Mouse (Mus musculus) natural killer cell, adult 2 months (primary cell): ENCODE results near the gene Slc7a5.

Source experiments
- DNase-seq, 2 experiments: peaks; one replicate each; pipeline ENCODE4 v3.0.0; 2022; ENCODE audit warnings: low spot score in 2 of 2

Slc7a5 gene

DNA sequence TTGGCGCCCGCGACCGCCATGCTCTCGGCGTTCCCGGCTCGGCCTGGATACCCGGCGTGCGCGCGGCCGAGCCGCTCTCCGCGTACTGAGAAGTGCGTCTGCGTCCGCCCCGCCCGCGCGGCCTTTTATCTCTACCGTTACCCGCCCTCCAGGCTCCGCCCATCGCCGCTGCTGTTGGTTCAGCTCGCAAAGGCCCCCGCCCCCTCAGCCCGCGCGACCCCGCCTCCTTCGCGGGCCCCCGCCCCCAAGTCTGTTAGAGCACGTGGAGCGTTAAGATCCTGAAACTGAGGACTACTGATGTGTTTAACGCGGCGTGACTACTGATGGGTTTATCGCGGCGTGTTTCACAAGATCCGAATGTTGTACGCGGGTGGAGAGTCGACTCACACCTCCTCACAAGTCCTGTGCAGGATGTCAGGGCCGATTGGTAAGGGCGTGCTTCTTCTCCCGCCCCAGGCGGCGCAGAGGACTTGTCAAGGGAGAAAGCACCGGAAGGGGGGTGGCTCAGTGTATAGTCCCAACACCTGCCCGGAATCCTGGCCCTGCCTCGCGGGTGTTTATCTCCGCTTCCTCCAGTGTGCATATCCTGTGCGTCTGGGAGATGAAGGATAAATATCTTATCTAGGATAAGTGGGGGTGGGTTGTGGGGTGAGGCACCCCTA is at the start of gene Slc7a5:
TSS of gene Slc7a5 (minus strand) at position 108 of the 662 bp plus-strand sequence.
- DNase-seq: peak; percentile 92 to 96

DNA sequence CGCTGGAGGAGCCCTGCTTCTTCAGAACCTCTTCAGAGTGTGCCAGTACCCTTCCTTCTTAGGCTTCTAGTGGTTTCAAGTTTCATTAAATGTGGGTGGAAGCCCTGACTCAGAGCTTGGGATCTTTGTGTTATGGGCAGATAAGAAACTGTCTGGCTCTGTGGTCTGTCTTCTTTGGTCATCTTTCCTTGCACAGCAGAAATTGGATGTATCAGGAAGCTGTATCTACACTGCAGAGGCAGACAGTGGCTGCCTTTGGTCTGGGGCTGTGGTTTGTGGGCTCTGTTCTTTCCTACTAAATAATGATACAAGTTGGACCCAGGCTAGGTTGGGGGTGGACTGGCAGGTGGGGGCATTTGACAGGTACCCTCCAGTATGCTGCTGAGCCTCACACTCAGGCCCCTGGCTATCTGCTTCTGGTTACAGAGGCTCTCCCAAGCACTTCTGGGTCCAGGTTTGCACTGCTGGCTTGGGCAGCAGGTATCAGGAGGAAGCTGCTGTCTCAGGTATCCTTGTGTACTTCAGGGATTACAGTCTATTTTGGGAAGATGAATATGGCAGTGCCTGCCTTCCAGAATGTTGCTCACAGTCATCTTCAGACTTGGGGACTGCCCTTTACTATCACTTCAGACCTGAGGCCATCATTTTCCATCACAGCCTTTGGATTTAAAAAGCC is 48.5 kb upstream of the Slc7a5 start:
- no peak for DNase-seq

- DNase-seq: no peak
These were observed 47.6 kb upstream of the Slc7a5 start for GRCm38 (mm10) chr8:121954981-121955555.

- no peak for DNase-seq
These were observed 46.5 kb upstream of the Slc7a5 start for GRCm38 (mm10) chr8:121953821-121954545.

GRCm38 (mm10) chr8:121952800-121953199 is 45.3 kb upstream of the Slc7a5 start:
- DNase-seq: no peak

GRCm38 (mm10) chr8:121952122-121952521 is 44.6 kb upstream of the Slc7a5 start:
- DNase-seq: no peak

DNA sequence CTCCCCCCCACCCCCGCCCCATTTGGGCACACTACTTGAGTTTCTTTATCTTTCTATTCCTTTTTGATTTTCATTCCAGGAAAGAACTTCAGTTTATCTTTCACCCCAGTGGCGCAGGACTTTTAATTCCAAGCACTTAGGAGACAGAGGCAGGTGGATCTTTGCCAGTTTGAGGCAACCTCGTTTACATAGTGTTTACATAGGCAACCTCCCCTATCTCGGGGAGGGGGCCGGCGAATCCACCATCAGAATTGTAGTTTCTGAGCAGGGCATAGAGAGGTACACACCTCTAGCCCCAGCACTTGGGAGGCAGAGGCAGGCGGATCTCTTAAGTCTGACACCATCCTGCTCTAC is 44.1 kb upstream of the Slc7a5 start:
- DNase-seq: no peak

- DNase-seq: peak; percentile 37 to 48
These were observed 43.5 kb upstream of the Slc7a5 start for GRCm38 (mm10) chr8:121950749-121951655.

GRCm38 (mm10) chr8:121949941-121950748 is 42.7 kb upstream of the Slc7a5 start:
- peak; percentile 99 for DNase-seq

GRCm38 (mm10) chr8:121949222-121949800 is 41.8 kb upstream of the Slc7a5 start, which contains the start of gene Banp:
Gene Banp, plus strand, starts transcription at chr8:121949750.
- no peak for DNase-seq

GRCm38 (mm10) chr8:121948321-121949145 is 41.0 kb upstream of the Slc7a5 start:
- no peak for DNase-seq

DNA sequence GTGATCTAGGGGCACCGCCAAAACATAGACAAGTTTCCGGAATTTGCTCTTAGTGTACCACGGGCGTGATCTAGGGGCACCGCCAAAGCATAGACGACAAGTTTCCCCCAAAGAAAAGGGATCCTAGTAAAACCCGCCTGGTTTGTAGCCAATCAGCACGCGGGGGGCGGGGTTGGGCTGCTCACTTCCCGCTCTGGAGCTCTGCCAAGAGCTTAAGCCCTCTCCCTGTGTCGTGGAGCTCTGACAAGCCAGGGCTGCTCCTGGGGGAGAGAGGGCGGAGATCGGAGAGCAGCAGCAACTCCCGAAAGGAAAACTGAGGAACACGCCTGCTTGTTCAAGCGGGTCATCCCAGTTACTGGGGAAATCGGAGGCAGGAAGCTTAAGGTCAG is 40.3 kb upstream of the Slc7a5 start:
- peak; percentile 38 to 63 for DNase-seq

DNA sequence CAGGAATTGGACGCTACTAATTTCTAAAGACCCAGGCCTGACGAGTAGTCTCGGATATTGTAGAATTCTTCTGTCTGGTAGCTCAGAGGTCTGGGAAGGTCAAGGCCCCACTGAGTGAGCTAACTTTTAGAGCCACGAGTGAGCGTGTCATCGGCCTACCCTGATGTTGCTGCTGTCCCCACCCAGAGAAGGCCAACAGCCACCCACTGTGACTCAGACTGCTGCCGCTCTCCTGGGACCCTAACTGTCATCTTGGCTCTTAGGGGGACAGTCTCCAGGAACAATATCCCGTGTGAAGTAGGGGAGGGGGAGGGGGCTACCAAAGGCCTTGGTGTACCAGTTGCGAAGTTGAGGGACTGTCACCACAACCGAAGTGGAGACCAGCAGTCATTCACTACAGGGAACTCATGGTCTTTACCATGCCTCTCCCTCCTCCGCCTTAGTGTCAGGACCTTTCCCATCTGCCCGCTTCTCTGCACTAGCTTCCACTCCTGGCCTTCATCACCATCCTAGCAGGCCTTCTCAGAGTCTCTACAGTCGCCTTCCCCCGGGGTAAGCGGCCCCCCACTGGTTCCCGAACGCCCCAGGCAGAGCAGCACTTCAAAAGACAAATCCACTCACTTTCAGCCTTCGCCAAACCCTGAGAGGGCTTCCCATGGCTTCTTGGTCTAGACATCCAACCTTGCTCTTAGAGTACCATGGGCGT is 39.7 kb upstream of the Slc7a5 start:
- DNase-seq: no peak

DNA sequence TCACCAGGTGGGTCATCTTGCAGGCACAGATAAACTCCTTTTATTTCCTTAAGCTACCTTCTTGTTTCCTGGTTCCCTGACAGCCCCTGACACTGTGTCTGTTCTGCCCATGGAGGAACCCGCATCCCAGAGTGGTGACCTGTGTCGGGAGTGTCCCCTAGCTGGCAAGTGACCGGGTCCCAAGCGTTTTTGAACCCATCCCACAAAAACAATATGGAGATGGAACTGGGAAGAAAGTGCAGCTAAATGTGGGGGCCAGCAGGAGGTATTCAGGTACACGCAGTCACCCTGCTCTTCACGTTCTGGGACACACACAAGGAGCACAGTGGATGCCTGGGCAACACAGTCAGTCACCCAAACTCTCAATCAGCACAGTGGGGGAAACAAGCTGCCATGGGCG is 38.9 kb upstream of the Slc7a5 start:
- DNase-seq: no peak

- no peak for DNase-seq
These were observed 37.3 kb upstream of the Slc7a5 start, which contains the start of gene Car5a for GRCm38 (mm10) chr8:121944831-121945230. Gene Car5a, minus strand, starts transcription at chr8:121944904.

- no peak for DNase-seq
These were observed 36.2 kb upstream of the Slc7a5 start for GRCm38 (mm10) chr8:121943716-121944115.

GRCm38 (mm10) chr8:121943057-121943540 is 35.6 kb upstream of the Slc7a5 start:
- no peak for DNase-seq

DNA sequence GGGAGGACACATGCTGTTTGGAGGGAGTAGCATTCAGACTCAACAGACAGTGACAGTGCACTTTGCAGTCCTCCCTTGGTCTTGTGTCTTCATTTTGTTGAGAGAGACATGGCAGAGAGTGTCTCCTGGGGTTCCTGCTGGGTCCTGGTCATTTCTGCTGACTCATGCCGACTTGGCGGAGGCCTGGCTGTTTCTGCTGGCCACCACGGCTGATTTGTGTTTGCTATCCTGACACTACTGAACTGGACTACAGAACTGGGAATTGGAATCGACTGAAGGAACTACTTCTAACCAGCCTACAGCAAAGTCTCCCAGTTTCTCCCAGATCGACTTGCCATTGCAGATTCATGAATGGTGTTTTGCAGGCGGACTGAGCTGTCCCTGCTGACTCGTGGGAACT is 31.2 kb upstream of the Slc7a5 start:
- DNase-seq: no peak
